Mouse (Mus musculus) midbrain, postnatal 0 days (tissue): ENCODE data around the gene Dhfr. TPM values are rescaled to one million over a fixed set of nuclear protein-coding genes. Genes with fewer than 3 reads are reported as not detected.

Experiments
- ATAC-seq: fragments of 200-750 bp; cut with Nextera tagmentation; 2 replicates; pipeline ENCODE4 v1.8.0; 2017; ENCODE audit warnings: moderate number of reproducible peaks, mild to moderate bottlenecking, moderate TSS enrichment, moderate library complexity; ENCODE audit not compliant: low FRiP score
- DNase-seq: peaks from one replicate; pipeline ENCODE4 v3.0.0-alpha.2; 2015; ENCODE audit warnings: low spot score
- H3K27ac ChIP-seq: fragments of 300-500 bp; sonication (generic); 2 replicates; pipeline ENCODE4 v1.5.1; 2014; ENCODE audit warnings: low read depth, mild to moderate bottlenecking, low read length, mixed read lengths
- H3K27me3 ChIP-seq: fragments of 300-500 bp; sonication (generic); 2 replicates; pipeline ENCODE4 v1.6.1; 2014; ENCODE audit warnings: low read length, control low read depth, mixed read lengths; ENCODE audit not compliant: insufficient read depth
- H3K36me3 ChIP-seq: fragments of 300-500 bp; sonication (generic); 2 replicates; pipeline ENCODE4 v1.6.1; 2014; ENCODE audit warnings: low read length, control low read depth, mixed read lengths; ENCODE audit not compliant: insufficient read depth
- H3K4me1 ChIP-seq: fragments of 300-500 bp; sonication (generic); 2 replicates; pipeline ENCODE4 v1.6.1; 2014; ENCODE audit warnings: mild to moderate bottlenecking, control low read depth, antibody characterized with exemption, low read length, mixed read lengths; ENCODE audit not compliant: insufficient read depth
- H3K4me2 ChIP-seq: fragments of 300-500 bp; sonication (generic); 2 replicates; pipeline ENCODE4 v1.6.1; 2014; ENCODE audit warnings: low read depth, mild to moderate bottlenecking, low read length, mixed read lengths; ENCODE audit not compliant: poor library complexity, severe bottlenecking
- H3K4me3 ChIP-seq: fragments of 300-500 bp; sonication (generic); 2 replicates; pipeline ENCODE4 v1.5.1; 2014; ENCODE audit warnings: low read depth, mild to moderate bottlenecking, low read length, moderate library complexity
- H3K9ac ChIP-seq: fragments of 300-500 bp; sonication (generic); replicated peaks from 2 replicates; pipeline ENCODE4 v1.6.1; 2014; ENCODE audit warnings: mild to moderate bottlenecking, low read length, moderate library complexity, mixed read lengths; ENCODE audit not compliant: poor library complexity, severe bottlenecking
- H3K9me3 ChIP-seq: fragments of 300-500 bp; sonication (generic); 2 replicates; pipeline ENCODE4 v1.6.1; 2016; ENCODE audit warnings: low read length, control low read depth
- CTCF ChIP-seq: IDR thresholded peaks from 2 replicates; pipeline ENCODE4 v1.5.1; 2016; ENCODE audit warnings: antibody characterized with exemption, mild to moderate bottlenecking
- WGBS: fragments of 180-500 bp; shearing (Covaris S2); extraction: QIAGEN DNeasy Blood & Tissue Kit; methylation state at CpG from one replicate; pipeline ENCODE4 v1.1.7; 2014; 5-methylcytosine and 5-hydroxymethylcytosine counted together
- polyA plus RNA-seq: library from polyadenylated mRNA; unstranded; fragments of >200 nt; fragmentation: Nextera tagmentation; extraction: Ambion mirVana; gene quantifications from 2 replicates; pipeline ENCODE4 v1.2.1, GENCODE M21; 2015
- total RNA-seq: library from RNA; depleted of rRNA; stranded (reverse); fragments of >200 nt; gene quantifications from 2 replicates; pipeline ENCODE4 v1.2.3, GENCODE M21; 2014; rRNA removed

The Dhfr gene
- 2.4 and 3.2 TPM in 2 replicates for total RNA-seq
- 1.9 and 2.1 TPM in 2 replicates for polyA plus RNA-seq

DNA sequence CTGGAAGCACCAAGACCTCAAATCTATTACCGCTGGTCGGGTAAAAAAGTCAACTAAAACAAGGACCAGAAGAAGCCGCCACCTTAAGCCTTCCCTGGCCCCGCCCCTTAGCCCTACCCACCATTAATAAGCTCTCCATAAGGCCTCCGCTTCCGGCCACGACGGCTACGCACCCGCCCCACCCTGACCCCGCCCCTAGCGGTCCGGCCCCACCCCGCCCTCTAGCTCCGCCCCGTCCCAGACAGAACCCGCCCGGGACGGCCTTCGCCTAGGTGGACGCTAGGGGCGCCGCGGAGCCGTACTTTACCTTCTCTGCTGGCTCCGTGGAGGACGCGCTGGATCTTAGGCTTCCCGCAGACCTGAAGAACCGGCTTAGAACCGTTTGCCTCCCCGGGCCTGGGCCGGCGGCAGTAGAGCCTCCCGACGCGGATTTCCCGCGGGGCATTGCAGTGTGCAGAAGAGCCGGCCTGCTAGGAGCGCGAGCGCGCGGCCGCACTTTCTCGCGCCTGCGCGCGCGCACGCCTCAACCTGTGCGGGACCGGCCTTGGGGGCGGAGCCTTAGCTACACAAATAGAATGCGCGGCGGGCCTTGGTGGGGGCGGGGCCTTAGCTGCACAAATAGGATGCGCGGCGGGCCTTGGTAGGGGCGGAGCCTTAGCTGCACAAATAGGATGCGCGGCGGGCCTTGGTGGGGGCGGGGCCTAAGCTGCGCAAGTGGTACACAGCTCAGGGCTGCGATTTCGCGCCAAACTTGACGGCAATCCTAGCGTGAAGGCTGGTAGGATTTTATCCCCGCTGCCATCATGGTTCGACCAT is at the start of gene Dhfr, which contains the start of gene Msh3:
Gene Dhfr, plus strand, starts transcription at position 271 of the 816 bp plus-strand sequence.
Gene Msh3, minus strand, starts transcription at position 548 of the 816 bp plus-strand sequence.
- WGBS, result under 1% methylated on average over 72 of the region's 76 CpGs
- ATAC-seq (peak; percentile 99), DNase-seq (peak; percentile 99)
- H3K9me3 ChIP-seq, result no peaks in the 10 kb centered on the region
- peak; percentile 84 for TF ChIP-seq CTCF
- no peaks in the 10 kb centered on the region for H3K36me3 ChIP-seq
- peak within 1 kb of the TSS; percentile 73 for H3K9ac ChIP-seq
- peak within 1 kb of the TSS; percentile 67 for H3K4me3 ChIP-seq
- H3K4me1 ChIP-seq, result no peaks in the 10 kb centered on the region
- peak within 1 kb of the TSS; percentile 91 for H3K4me2 ChIP-seq
- peak within 1 kb of the TSS; percentile 85 for H3K27ac ChIP-seq
- no peaks in the 10 kb centered on the region for H3K27me3 ChIP-seq

DNA sequence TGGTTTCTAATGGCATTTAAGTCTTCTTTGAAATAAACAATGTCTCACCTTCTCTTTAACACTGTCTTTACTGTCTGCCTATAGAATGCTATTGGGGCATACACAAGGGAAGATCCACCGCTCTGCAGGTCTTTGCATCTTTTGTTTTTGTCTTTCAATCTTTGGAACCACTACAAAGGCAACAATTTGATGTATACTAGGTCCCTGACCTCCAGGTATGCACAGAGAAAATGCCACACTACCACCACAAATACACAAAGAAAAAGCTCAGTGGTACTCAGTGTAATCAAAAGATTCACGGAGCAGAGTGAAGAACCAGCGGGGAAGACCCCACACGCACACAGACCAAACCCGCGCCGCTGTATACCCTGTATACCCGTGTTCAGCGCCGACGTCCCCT is 48.8 kb upstream of the Dhfr start, which contains the start of gene Gm20379:
Gene Gm20379, plus strand, starts transcription at position 301 of the 400 bp plus-strand sequence.
- H3K9ac ChIP-seq, result no peak within 1 kb of the TSS
- no peak for DNase-seq
- H3K27ac ChIP-seq, result no peak within 1 kb of the TSS
- no peak within 1 kb of the TSS for H3K4me2 ChIP-seq
- H3K4me1 ChIP-seq, result no peaks in the 10 kb centered on the region
- H3K4me3 ChIP-seq, result no peak within 1 kb of the TSS
- H3K9me3 ChIP-seq, result no peaks in the 10 kb centered on the region
- ATAC-seq, result no peak
- 98% methylated on average over 11 of the region's 11 CpGs for WGBS
- peaks cover 5% of the 10 kb centered on the region; the same call in 1 of the 2 replicates for H3K36me3 ChIP-seq
- no peak for TF ChIP-seq CTCF
- no peaks in the 10 kb centered on the region for H3K27me3 ChIP-seq

GRCm38 (mm10) chr13:92314613-92315012 is 39.9 kb upstream of the Dhfr start:
- H3K4me3 ChIP-seq, result no peak overlapping the region
- DNase-seq, result no peak
- no peak for TF ChIP-seq CTCF

GRCm38 (mm10) chr13:92320770-92321169 is 33.8 kb upstream of the Dhfr start:
- Histone ChIP-seq H3K27ac (no peak overlapping the region), H3K36me3 (no peaks in the 10 kb centered on the region), H3K9me3 (no peaks in the 10 kb centered on the region), H3K4me2 (no peak overlapping the region), H3K27me3 (no peaks in the 10 kb centered on the region), H3K4me1 (no peaks in the 10 kb centered on the region), H3K9ac (no peak overlapping the region), H3K4me3 (no peak overlapping the region)
- no peak for DNase-seq
- no peak for ATAC-seq
- WGBS, result 95% methylated on average over 5 of the region's 5 CpGs
- TF ChIP-seq CTCF, result no peak

More at GRCm38 (mm10) chr13:92314613-92315012, 39.9 kb upstream of the Dhfr start:
- no peak overlapping the region for H3K27ac ChIP-seq
- no peak for ATAC-seq
- H3K27me3 ChIP-seq, result no peaks in the 10 kb centered on the region
- no peaks in the 10 kb centered on the region for H3K9me3 ChIP-seq
- 86% methylated on average over 5 of the region's 5 CpGs for WGBS
- no peak overlapping the region for H3K9ac ChIP-seq
- no peak overlapping the region for H3K4me2 ChIP-seq
- H3K4me1 ChIP-seq, result no peaks in the 10 kb centered on the region
- H3K36me3 ChIP-seq, result 0 out of 2 replicates have a peak, but pooled peaks cover 4% of the 10 kb centered on the region

DNA sequence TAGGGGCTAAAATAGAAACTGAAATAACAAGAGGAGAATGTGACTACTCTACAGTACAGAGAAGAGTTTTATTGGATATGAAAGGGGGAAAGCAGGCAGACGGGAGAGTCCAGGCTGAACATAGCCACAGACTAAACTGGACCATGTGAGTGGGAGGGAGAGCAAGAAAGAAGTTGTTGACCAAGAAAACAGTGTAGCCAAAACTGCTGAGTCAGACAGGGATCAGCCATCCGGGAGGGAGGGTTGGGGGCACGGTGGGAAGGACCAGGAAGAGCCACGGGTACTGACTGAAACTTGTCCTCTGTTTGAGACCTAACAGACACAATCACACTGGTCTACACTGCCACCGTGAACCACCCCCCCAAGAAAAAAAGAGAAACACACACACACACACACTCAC is 28.5 kb upstream of the Dhfr start:
- TF ChIP-seq CTCF, result no peak
- ATAC-seq (no peak), DNase-seq (no peak)
- 74% methylated on average over 5 of the region's 5 CpGs for WGBS
- no peak overlapping the region for H3K4me2 ChIP-seq
- H3K36me3 ChIP-seq, result 0 out of 2 replicates have a peak, but pooled peaks cover 2% of the 10 kb centered on the region
- H3K9ac ChIP-seq, result no peak overlapping the region
- no peak overlapping the region for H3K4me3 ChIP-seq
- H3K9me3 ChIP-seq, result no peaks in the 10 kb centered on the region
- H3K27me3 ChIP-seq, result no peaks in the 10 kb centered on the region
- H3K4me1 ChIP-seq, result no peaks in the 10 kb centered on the region
- no peak overlapping the region for H3K27ac ChIP-seq

- Histone ChIP-seq H3K27ac (no peak overlapping the region), H3K4me3 (no peak overlapping the region), H3K9ac (no peak overlapping the region), H3K4me1 (no peaks in the 10 kb centered on the region), H3K27me3 (no peaks in the 10 kb centered on the region), H3K36me3 (0 out of 2 replicates have a peak, but pooled peaks cover 3% of the 10 kb centered on the region), H3K9me3 (no peaks in the 10 kb centered on the region), H3K4me2 (no peak overlapping the region)
- DNase-seq, result no peak
- 86% methylated on average over 2 of the region's 2 CpGs for WGBS
- ATAC-seq, result no peak
- no peak for TF ChIP-seq CTCF
Measured at GRCm38 (mm10) chr13:92328000-92328399, 26.5 kb upstream of the Dhfr start.
